Mouse (Mus musculus) megakaryocyte, embryonic 14.5 days (primary cell): ENCODE data around the gene Nfkb1.

Experiments used
- FLI1 ChIP-seq: IDR thresholded peaks from 2 replicates; pipeline ENCODE4 v1.6.1; 2012; ENCODE audit warnings: low read length, inconsistent platforms, mixed read lengths
- GATA1 ChIP-seq: IDR thresholded peaks from 3 replicates; pipeline ENCODE4 v1.6.1; 2012; ENCODE audit warnings: mixed read lengths, low read length, inconsistent platforms, borderline replicate concordance

DNA sequence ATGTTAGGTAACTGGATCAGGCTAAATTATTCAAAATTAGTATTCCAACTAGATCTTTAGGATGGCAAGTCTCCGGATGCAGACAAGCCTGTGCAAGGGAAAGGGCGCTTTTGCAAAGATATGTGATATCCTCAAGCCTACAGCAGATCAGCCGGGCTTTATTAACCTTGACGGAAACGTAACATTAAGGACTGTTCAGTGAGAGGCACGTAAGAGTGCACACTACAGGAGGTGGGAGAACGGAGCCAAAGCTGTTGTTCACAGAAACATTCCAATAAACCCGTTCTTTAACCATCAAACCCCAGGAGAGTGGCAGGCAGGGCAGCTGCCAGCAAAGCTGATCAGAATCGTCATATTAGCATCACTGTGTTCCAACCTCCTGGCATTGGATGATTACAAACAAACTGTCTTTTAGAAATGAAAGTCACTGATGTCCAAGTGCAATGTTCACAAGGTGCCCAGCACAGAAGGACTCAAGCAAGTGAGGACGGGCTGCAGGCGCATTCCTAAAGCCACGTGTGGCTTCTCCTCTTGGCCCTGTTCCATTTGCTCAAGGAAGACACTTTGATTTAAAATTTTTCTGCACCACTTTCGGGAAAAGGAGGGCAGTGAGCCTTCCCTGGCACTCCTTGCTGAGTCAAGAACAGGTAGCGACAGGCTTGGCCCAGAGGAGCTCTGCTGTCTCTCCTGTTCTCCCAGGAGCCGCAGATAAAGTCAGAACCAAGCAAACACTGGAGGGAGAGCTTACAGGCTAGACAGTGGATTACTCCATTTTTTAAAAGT lies 40.4 kb downstream of the Nfkb1 start:
- TF ChIP-seq FLI1 (no peak), GATA1 (no peak)
